Comparison of ENCODE assay signal across 8 mouse cellular contexts in the genomic region with DNA sequence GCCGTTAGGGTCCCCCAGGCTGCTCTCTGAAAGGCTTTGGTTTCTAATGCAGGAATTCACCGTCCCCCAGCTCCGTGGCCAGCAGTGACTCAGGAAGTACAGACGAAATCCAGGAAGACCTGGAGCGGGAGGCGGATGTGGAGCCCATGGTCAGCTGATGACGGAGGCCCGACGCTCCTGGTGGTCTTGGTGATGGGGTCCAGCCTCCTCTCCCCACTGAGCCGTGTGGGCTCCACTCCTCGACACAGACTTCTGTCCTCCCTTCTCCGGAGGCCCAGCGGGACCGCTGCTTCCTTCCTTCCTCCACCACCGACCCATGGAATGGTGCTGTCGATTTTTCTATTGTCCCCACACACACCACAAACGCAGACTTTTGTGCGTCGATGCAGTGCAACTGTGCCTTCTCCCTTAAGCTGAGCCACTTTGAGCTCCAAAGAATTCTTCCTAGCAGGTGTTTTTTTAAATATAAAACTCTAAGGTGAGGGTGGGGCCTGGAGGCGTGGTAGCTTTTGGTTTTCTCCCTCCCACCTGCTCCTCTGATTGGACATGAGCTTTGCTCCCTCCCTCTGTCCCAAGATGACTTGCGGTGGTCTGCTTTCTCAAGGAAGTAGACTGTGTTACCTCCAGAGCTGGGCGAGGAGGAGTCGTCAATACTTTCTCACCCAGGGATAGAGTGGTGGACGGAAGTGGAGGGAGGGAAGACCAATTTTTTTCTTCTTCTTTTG. TPM values are rescaled to one million over a fixed set of nuclear protein-coding genes. Genes with fewer than 3 reads are reported as not detected.
DNase-seq lines count a peak whose midpoint lies in the region; ATAC-seq and TF ChIP-seq lines count a peak whose summit lies in the region.

No protein-coding gene starts in this region.

- no peak for TF ChIP-seq CTCF in testis, adult 2 months (IDR thresholded peaks at IDR 0.05; ENCODE audit: control insufficient read depth, insufficient read depth, insufficient replicate concordance, low read depth, low read length)

- H3K36me3 ChIP-seq in testis, adult 2 months (ENCODE audit: control insufficient read depth, insufficient read depth, low read length), result no peaks in the 10 kb centered on the region
- H3K36me3 ChIP-seq in lung, embryonic 15.5 days, result peaks cover 28% of the 10 kb centered on the region

- H3K4me3 ChIP-seq in testis, adult 2 months (ENCODE audit: control insufficient read depth, low read depth, low read length), result peak overlapping the region; percentile 54
- peak overlapping the region; percentile 39 for H3K4me3 ChIP-seq in lung, embryonic 15.5 days

- H3K27ac ChIP-seq in testis, adult 2 months (ENCODE audit: control insufficient read depth, insufficient read depth, low read depth, low read length), result no peak overlapping the region
- peak overlapping the region; percentile 70 for H3K27ac ChIP-seq in lung, embryonic 15.5 days

- WGBS in lung, embryonic 15.5 days, result 20% methylated on average over 24 of the region's 24 CpGs

- peak overlapping the region; percentile 34 for H3K9ac ChIP-seq in lung, embryonic 15.5 days

- H3K27me3 ChIP-seq in testis, adult 2 months (ENCODE audit: control insufficient read depth, insufficient read depth, low read length), result no peaks in the 10 kb centered on the region
- H3K27me3 ChIP-seq in lung, embryonic 15.5 days, result no peaks in the 10 kb centered on the region

- H3K4me1 ChIP-seq in testis, adult 2 months (ENCODE audit: control insufficient read depth, insufficient read depth, low read length), result peaks cover 3% of the 10 kb centered on the region
- 0 out of 2 replicates have a peak, but pooled peaks cover 13% of the 10 kb centered on the region for H3K4me1 ChIP-seq in lung, embryonic 15.5 days

- intact Hi-C loops in left cerebral cortex, postnatal 36 days (cut with DNase I), result no loop called here

- DNase-seq in testis, postnatal 10 days (ENCODE audit: low spot score), result no peak
- DNase-seq in forelimb bud, embryonic 11.5 days (ENCODE audit: low read depth, low spot score), result peak; percentile 53
- peak; percentile 71 for DNase-seq in kidney, adult 11 months
- peak; percentile 85 for DNase-seq in retina, postnatal 1 day
- DNase-seq in gastrocnemius, postnatal 10 days, result no peak
- no peak for DNase-seq in left cerebral cortex, postnatal 36 days (ENCODE audit: low spot score in 2 of 2)

- H3K4me2 ChIP-seq in lung, embryonic 15.5 days, result peak overlapping the region; percentile 57

- TF ChIP-seq POLR2A in testis, adult 2 months (IDR thresholded peaks at IDR 0.05; ENCODE audit: control insufficient read depth, low read depth, low read length), result no peak

- ATAC-seq in lung, embryonic 15.5 days (ENCODE audit: borderline replicate concordance, extremely low read depth, low FRiP score, low TSS enrichment), result peak; percentile 73

- no peaks in the 10 kb centered on the region for H3K9me3 ChIP-seq in lung, embryonic 15.5 days

RNA-seq across cellular contexts. Expression of gene Aldh4a1, which starts 6.2 kb away (rescaled TPM):
- polyA plus RNA-seq in testis, adult 2 months (2012; rRNA removed), result 7.0 and 7.2 TPM in 2 replicates
- 25.3 and 27.4 TPM in 2 replicates for polyA plus RNA-seq in lung, embryonic 15.5 days (2015; fragmentation: Nextera tagmentation; extraction: Ambion mirVana)
- 10 to 100 TPM; 30.3 to 39.8 TPM for total RNA-seq in gastrocnemius, postnatal 10 days (2021)
- total RNA-seq in left cerebral cortex, postnatal 36 days (2021), result 10 to 100 TPM; 17.2 to 19.5 TPM

RNA-seq across cellular contexts. Expression of gene Gm21969, which starts 13.5 kb away (rescaled TPM):
- polyA plus RNA-seq in testis, adult 2 months (2012; rRNA removed), result not detected in 2 replicates
- polyA plus RNA-seq in lung, embryonic 15.5 days (2015; fragmentation: Nextera tagmentation; extraction: Ambion mirVana), result not detected in 2 replicates
- total RNA-seq in gastrocnemius, postnatal 10 days (2021), result not detected
- not detected for total RNA-seq in left cerebral cortex, postnatal 36 days (2021)

RNA-seq across cellular contexts. Expression of gene Tas1r2, which starts 36.9 kb away (rescaled TPM):
- polyA plus RNA-seq in testis, adult 2 months (2012; rRNA removed), result not detected in 2 replicates
- not detected in 2 replicates for polyA plus RNA-seq in lung, embryonic 15.5 days (2015; fragmentation: Nextera tagmentation; extraction: Ambion mirVana)
- not detected for total RNA-seq in gastrocnemius, postnatal 10 days (2021)
- not detected for total RNA-seq in left cerebral cortex, postnatal 36 days (2021)

Comparison
In these comparisons a context has a peak if more than half of its experiments do, and no peak if none do; other contexts are left out.
1. DNase-seq: peak in forelimb bud, embryonic 11.5 days (single experiment), kidney, adult 11 months (single experiment) and retina, postnatal 1 day (single experiment); none in testis, postnatal 10 days (single experiment), gastrocnemius, postnatal 10 days (single experiment) and left cerebral cortex, postnatal 36 days (0 of 2).